Mouse (Mus musculus) liver, embryonic 14.5 days (tissue): ENCODE results near the gene Eif4b. TPM values are rescaled to one million over a fixed set of nuclear protein-coding genes. Genes with fewer than 3 reads are reported as not detected.

Source experiments
- ATAC-seq: fragments of 200-750 bp; cut with Nextera tagmentation; 2 replicates; pipeline ENCODE4 v1.8.0; 2017; ENCODE audit warnings: moderate number of reproducible peaks, mild to moderate bottlenecking, moderate library complexity; ENCODE audit not compliant: insufficient read depth
- DNase-seq, 3 experiments: peaks; one replicate each; pipeline ENCODE4 v3.0.0-alpha.2; 2012 to 2013; ENCODE audit warnings: low read depth in 3 of 3, low spot score in 3 of 3
- H3K27ac ChIP-seq: fragments of 300-500 bp; sonication (generic); 2 replicates; pipeline ENCODE4 v1.5.1; 2014; ENCODE audit warnings: moderate library complexity, mild to moderate bottlenecking, control low read depth, inconsistent platforms
- H3K27me3 ChIP-seq: fragments of 300-500 bp; sonication (generic); 2 replicates; pipeline ENCODE4 v1.6.1; 2014; ENCODE audit warnings: mild to moderate bottlenecking, low read length, moderate library complexity; ENCODE audit not compliant: control insufficient read depth, insufficient read depth
- H3K36me3 ChIP-seq: fragments of 300-500 bp; sonication (generic); replicated peaks from 2 replicates; pipeline ENCODE4 v1.6.1; 2014; ENCODE audit warnings: low read depth; ENCODE audit not compliant: control insufficient read depth, insufficient read depth
- H3K4me1 ChIP-seq, 2 experiments: fragments of 200-500 bp in 1 of 2; fragments of 300-500 bp in 1 of 2; sonication (generic) in 1 of 2; replicated peaks; 2 replicates each; pipeline ENCODE4 v1.6.1; 2012 to 2014; ENCODE audit warnings: antibody characterized with exemption in 1 of 2, inconsistent platforms in 1 of 2, low read length in 1 of 2; ENCODE audit not compliant: control insufficient read depth in 2 of 2, insufficient read depth in 2 of 2
- H3K4me2 ChIP-seq: fragments of 300-500 bp; sonication (generic); 2 replicates; pipeline ENCODE4 v1.6.1; 2014; ENCODE audit warnings: low read depth, mild to moderate bottlenecking, control low read depth, moderate library complexity
- H3K4me3 ChIP-seq, 2 experiments: fragments of 200-500 bp in 1 of 2; fragments of 300-500 bp in 1 of 2; sonication (generic) in 1 of 2; 2 replicates each; pipeline ENCODE4 v1.5.1; 2012 to 2014; ENCODE audit warnings: low read depth in 2 of 2, low read length in 2 of 2, mild to moderate bottlenecking in 2 of 2, control low read depth in 1 of 2, inconsistent platforms in 1 of 2, moderate library complexity in 1 of 2; ENCODE audit not compliant: insufficient read depth in 1 of 2
- H3K9ac ChIP-seq: fragments of 300-500 bp; sonication (generic); replicated peaks from 2 replicates; pipeline ENCODE4 v1.6.1; 2014; ENCODE audit warnings: mild to moderate bottlenecking, control low read depth, moderate library complexity
- H3K9me3 ChIP-seq: fragments of 300-500 bp; sonication (generic); 2 replicates; pipeline ENCODE4 v1.6.1; 2016; ENCODE audit warnings: low read length, mixed read lengths; ENCODE audit not compliant: control insufficient read depth
- CTCF ChIP-seq: IDR thresholded peaks from 2 replicates; pipeline ENCODE4 v1.5.1; 2016; ENCODE audit warnings: antibody characterized with exemption, low read depth, control low read depth
- EP300 ChIP-seq: IDR thresholded peaks from 2 replicates; pipeline ENCODE4 v1.6.1; 2016; ENCODE audit warnings: antibody characterized with exemption, low read depth
- WGBS: fragments of 180-500 bp; shearing (Covaris S2); extraction: QIAGEN DNeasy Blood & Tissue Kit; methylation state at CpG from one replicate; pipeline ENCODE4 v1.1.7; 2014; ENCODE audit not compliant: insufficient replicate concordance; 5-methylcytosine and 5-hydroxymethylcytosine counted together
- polyA plus RNA-seq, 2 experiments: library from polyadenylated mRNA; depleted of rRNA in 1 of 2; stranded (reverse) in 1 of 2; unstranded in 1 of 2; fragments of >200 nt; fragmentation: Nextera tagmentation in 1 of 2; extraction: Ambion mirVana in 1 of 2; gene quantifications; 2 replicates each; pipeline versions ENCODE4 v1.2.1 to v1.2.3; 2012 to 2014

Eif4b gene
- polyA plus RNA-seq, 2 experiments, result 47.8 to 66.4 TPM

GRCm38 (mm10) chr15:102126303-102126702, 52.7 kb downstream of the Eif4b start:
- ATAC-seq, result no peak
- no peak for DNase-seq
- peaks cover 19% of the 10 kb centered on the region for H3K36me3 ChIP-seq

GRCm38 (mm10) chr15:102133314-102133713, 59.7 kb downstream of the Eif4b start:
- H3K27me3 ChIP-seq, result no peaks in the 10 kb centered on the region
- H3K9ac ChIP-seq, result no peak overlapping the region
- TF ChIP-seq CTCF (no peak), EP300 (no peak)
- peaks cover 8 to 14% of the 10 kb centered on the region in 2 experiments for H3K4me1 ChIP-seq
- ATAC-seq (no peak), DNase-seq (no peak)
- H3K36me3 ChIP-seq, result peaks cover 24% of the 10 kb centered on the region
- H3K27ac ChIP-seq, result no peak overlapping the region
- 88% methylated on average over 9 of the region's 9 CpGs for WGBS
- H3K4me2 ChIP-seq, result no peak overlapping the region
- no peaks in the 10 kb centered on the region for H3K9me3 ChIP-seq
- H3K4me3 ChIP-seq, result no peak overlapping the region

More at GRCm38 (mm10) chr15:102126303-102126702, 52.7 kb downstream of the Eif4b start:
- Histone ChIP-seq H3K4me2 (no peak overlapping the region), H3K9ac (no peak overlapping the region), H3K9me3 (no peaks in the 10 kb centered on the region), H3K27me3 (no peaks in the 10 kb centered on the region), H3K4me3 (no peak overlapping the region), H3K27ac (no peak overlapping the region), H3K4me1 (no peaks in the 10 kb centered on the region)
- WGBS, result 65% methylated on average over 2 of the region's 2 CpGs
- TF ChIP-seq EP300 (no peak), CTCF (no peak)

GRCm38 (mm10) chr15:102134709-102135108, 61.1 kb downstream of the Eif4b start:
- Histone ChIP-seq H3K27ac (no peak overlapping the region; the same call in 1 of the 2 replicates), H3K27me3 (no peaks in the 10 kb centered on the region), H3K9me3 (no peaks in the 10 kb centered on the region), H3K4me3 (no peak overlapping the region; a peak in 1 of 4 replicates), H3K36me3 (peaks cover 19% of the 10 kb centered on the region), H3K4me1 (peaks cover 8 to 14% of the 10 kb centered on the region in 2 experiments), H3K9ac (peak overlapping the region; percentile 34), H3K4me2 (peak overlapping the region; percentile 75)
- DNase-seq (no peak), ATAC-seq (no peak)
- TF ChIP-seq EP300 (no peak), CTCF (no peak)
- WGBS, result 84% methylated on average over 2 of the region's 2 CpGs

GRCm38 (mm10) chr15:102135522-102136128, 62.1 kb downstream of the Eif4b start:
- Histone ChIP-seq H3K4me1 (peaks cover 8 to 14% of the 10 kb centered on the region in 2 experiments), H3K4me2 (peak overlapping the region; percentile 75), H3K27me3 (no peaks in the 10 kb centered on the region), H3K9ac (peak overlapping the region; percentile 53), H3K27ac (peak overlapping the region; percentile 25), H3K9me3 (no peaks in the 10 kb centered on the region), H3K36me3 (peaks cover 14% of the 10 kb centered on the region), H3K4me3 (peak overlapping the region; percentile 67 to 71)
- ATAC-seq, result peak; percentile 69
- 3% methylated on average over 34 of the region's 35 CpGs for WGBS
- TF ChIP-seq CTCF (no peak), EP300 (no peak)
- DNase-seq, result no peak

- Histone ChIP-seq H3K9me3 (no peaks in the 10 kb centered on the region), H3K9ac (peak within 1 kb of the TSS; percentile 55), H3K4me1 (peaks cover 8 to 14% of the 10 kb centered on the region in 2 experiments), H3K27ac (peak within 1 kb of the TSS; percentile 25), H3K4me2 (peak within 1 kb of the TSS; percentile 75), H3K27me3 (no peaks in the 10 kb centered on the region), H3K4me3 (peak within 1 kb of the TSS; percentile 67 to 71), H3K36me3 (peaks cover 12% of the 10 kb centered on the region)
- 1% methylated on average over 50 of the region's 50 CpGs for WGBS
- ATAC-seq (peak; percentile 99), DNase-seq (peak; percentile 91 to 93 (median 92))
- no peak for TF ChIP-seq EP300
- TF ChIP-seq CTCF, result peak; percentile 22; the same call in 1 of the 2 replicates
These were observed 62.7 kb downstream of the Eif4b start, which contains the start of gene Spryd3 for GRCm38 (mm10) chr15:102136129-102136758. Gene Spryd3, minus strand, starts transcription at chr15:102136234.
